In the genomic region with DNA sequence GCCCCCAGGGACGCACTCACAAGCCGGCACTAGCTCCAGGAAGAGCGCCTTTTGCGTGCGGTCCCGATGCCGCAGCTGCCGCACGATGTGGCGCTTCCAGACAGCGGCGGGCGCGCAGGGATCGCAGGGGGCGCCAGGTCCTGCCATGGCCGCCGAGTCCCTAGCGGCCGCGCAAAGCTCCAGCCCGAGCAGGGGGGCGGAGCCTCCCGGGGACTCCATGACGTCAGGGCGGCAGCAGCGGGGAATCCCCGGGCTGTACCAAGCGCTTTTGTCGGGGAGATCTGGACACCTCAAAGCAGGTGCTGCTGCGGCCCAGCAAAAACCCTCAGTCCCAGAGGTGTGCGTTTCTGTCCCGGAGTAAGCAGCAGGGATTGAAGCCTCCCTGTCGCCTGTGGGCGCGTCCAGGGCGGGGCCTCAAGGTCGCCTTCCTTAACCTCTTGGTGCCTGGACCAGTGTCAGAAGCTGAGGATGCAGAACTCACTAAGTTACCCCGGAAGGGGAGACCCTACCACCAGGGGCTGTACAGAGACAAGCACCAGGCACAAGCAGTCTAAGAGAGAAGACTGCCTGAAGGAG, we compare ENCODE assay signal across 8 mouse cellular contexts. TPM values are rescaled to one million over a fixed set of nuclear protein-coding genes. Genes with fewer than 3 reads are reported as not detected.
A peak's percentile ranks its signal among the peaks of the same experiment; 100 is the strongest.
DNase-seq lines count a peak whose midpoint lies in the region; ATAC-seq and TF ChIP-seq lines count a peak whose summit lies in the region.

A gene (minus strand): TSS at position 371 of the 576 bp plus-strand sequence.

- H3K36me3 ChIP-seq in CH12.LX (replicated peaks in 1 of 2; ENCODE audit: control insufficient read depth in 1 of 2, insufficient read depth in 1 of 2, low read length in 1 of 2) = peaks cover 2 to 30% of the 10 kb centered on the region in 2 experiments
- H3K36me3 ChIP-seq in forebrain, embryonic 11.5 days (ENCODE audit: control insufficient read depth, insufficient read depth, low read length) = no peaks in the 10 kb centered on the region
- no peaks in the 10 kb centered on the region for H3K36me3 ChIP-seq in heart, embryonic 16.5 days (ENCODE audit: control insufficient read depth, insufficient read depth)
- no peaks in the 10 kb centered on the region for H3K36me3 ChIP-seq in liver, embryonic 15.5 days (replicated peaks)
- H3K36me3 ChIP-seq in neural tube, embryonic 12.5 days = no peaks in the 10 kb centered on the region

- TF ChIP-seq RAD21 in CH12.LX (IDR thresholded peaks at IDR 0.05; ENCODE audit: low read depth, low read length) = no peak

- H3K9ac ChIP-seq in CH12.LX (ENCODE audit: insufficient read depth, low read depth) = peak within 1 kb of the TSS; percentile 69
- peak within 1 kb of the TSS; percentile 64 for H3K9ac ChIP-seq in forebrain, embryonic 11.5 days (ENCODE audit: low read length)
- peak within 1 kb of the TSS; percentile 83 for H3K9ac ChIP-seq in heart, embryonic 16.5 days (ENCODE audit: low read length)
- peak within 1 kb of the TSS; percentile 63 for H3K9ac ChIP-seq in liver, embryonic 15.5 days
- H3K9ac ChIP-seq in neural tube, embryonic 12.5 days = peak within 1 kb of the TSS; percentile 65

- peak; percentile 76 for TF ChIP-seq POLR2A in CH12.LX (IDR thresholded peaks at IDR 0.05; ENCODE audit: low read depth, low read length)

- ATAC-seq in forebrain, embryonic 11.5 days (replicated peaks; ENCODE audit: low FRiP score) = peak; percentile 97
- peak; percentile 97 for ATAC-seq in heart, embryonic 16.5 days (replicated peaks; ENCODE audit: extremely low read depth, insufficient read depth, low FRiP score)
- ATAC-seq in liver, embryonic 15.5 days (ENCODE audit: insufficient read depth) = peak; percentile 86
- ATAC-seq in neural tube, embryonic 12.5 days (ENCODE audit: low FRiP score, low read depth) = peak; percentile 97

- peaks cover 6% of the 10 kb centered on the region for H3K79me2 ChIP-seq in CH12.LX (replicated peaks; ENCODE audit: control insufficient read depth, extremely low read depth, insufficient read depth, poor library complexity, severe bottlenecking)

- peaks cover 5 to 56% of the 10 kb centered on the region in 2 experiments; a peak in 3 of 4 replicates for H3K4me1 ChIP-seq in CH12.LX (ENCODE audit: control insufficient read depth in 1 of 2, insufficient read depth in 2 of 2)
- H3K4me1 ChIP-seq in forebrain, embryonic 11.5 days (replicated peaks; ENCODE audit: control insufficient read depth, insufficient read depth, low read length) = peaks cover 10% of the 10 kb centered on the region
- peaks cover 19% of the 10 kb centered on the region for H3K4me1 ChIP-seq in heart, embryonic 16.5 days (ENCODE audit: control insufficient read depth, insufficient read depth, low read length)
- H3K4me1 ChIP-seq in liver, embryonic 15.5 days (replicated peaks) = peaks cover 37% of the 10 kb centered on the region
- H3K4me1 ChIP-seq in neural tube, embryonic 12.5 days = peaks cover 18% of the 10 kb centered on the region; the same call in 1 of the 2 replicates

- peak within 1 kb of the TSS; percentile 91 for H3K27ac ChIP-seq in CH12.LX (ENCODE audit: insufficient read depth, low read depth)
- H3K27ac ChIP-seq in forebrain, embryonic 11.5 days (ENCODE audit: low read depth, low read length) = 0 out of 2 replicates have a peak within 1 kb of the TSS, but pooled peaks have one; percentile 20
- peak within 1 kb of the TSS; percentile 84 for H3K27ac ChIP-seq in heart, embryonic 16.5 days (ENCODE audit: low read length)
- peak within 1 kb of the TSS; percentile 64 for H3K27ac ChIP-seq in liver, embryonic 15.5 days (replicated peaks)
- H3K27ac ChIP-seq in neural tube, embryonic 12.5 days = no peak within 1 kb of the TSS

- peak within 1 kb of the TSS; percentile 62 to 98 (median 74) for H3K4me3 ChIP-seq in CH12.LX (replicated peaks in 1 of 3; ENCODE audit: low read depth in 2 of 3, low read length in 2 of 3, poor library complexity in 1 of 3)
- H3K4me3 ChIP-seq in forebrain, embryonic 11.5 days (ENCODE audit: low read depth, low read length) = peak within 1 kb of the TSS; percentile 63
- H3K4me3 ChIP-seq in heart, embryonic 16.5 days (ENCODE audit: low read length) = peak within 1 kb of the TSS; percentile 75
- peak within 1 kb of the TSS; percentile 68 for H3K4me3 ChIP-seq in liver, embryonic 15.5 days (replicated peaks)
- H3K4me3 ChIP-seq in neural tube, embryonic 12.5 days = peak within 1 kb of the TSS; percentile 66

- peak in 1 of 2 experiments; percentile 51; a peak in 2 of 4 replicates for TF ChIP-seq CTCF in CH12.LX (conservative IDR thresholded peaks at IDR 0.05 in 1 of 2, IDR thresholded peaks at IDR 0.05 in 1 of 2; ENCODE audit: low read depth in 2 of 2, low read length in 2 of 2)

- no peaks in the 10 kb centered on the region for H3K9me3 ChIP-seq in CH12.LX (replicated peaks; ENCODE audit: low read length)
- H3K9me3 ChIP-seq in forebrain, embryonic 11.5 days (ENCODE audit: control insufficient read depth, low read length) = no peaks in the 10 kb centered on the region
- H3K9me3 ChIP-seq in heart, embryonic 16.5 days (replicated peaks; ENCODE audit: control insufficient read depth, low read length) = no peaks in the 10 kb centered on the region
- H3K9me3 ChIP-seq in liver, embryonic 15.5 days (replicated peaks) = no peaks in the 10 kb centered on the region
- H3K9me3 ChIP-seq in neural tube, embryonic 12.5 days = no peaks in the 10 kb centered on the region

- peak; percentile 98 for DNase-seq in CH12.LX (ENCODE audit: extremely low read depth)
- DNase-seq in c-Kit-positive CD71-positive TER-119-negative erythroid progenitor cells, embryonic 14.5 days (ENCODE audit: low read depth) = peak; percentile 90
- DNase-seq in forebrain, embryonic 11.5 days (ENCODE audit: low spot score) = peak; percentile 97
- peak; percentile 92 to 96 for DNase-seq in kidney, postnatal 36 days
- peak; percentile 94 for DNase-seq in telencephalon, adult 2 months (ENCODE audit: low read depth, low spot score)

- in situ Hi-C loops in CH12.LX (cut with MboI; ENCODE audit: low pct_ligation_motif_present, low pct_unique_long_range_greater_than_20kb, low sequenced_read_pairs) = loop anchor here (10.0 kb wide), 1 partner anchor 237 kb away; no protein-coding TSS in a partner anchor

- WGBS in forebrain, embryonic 11.5 days = under 1% methylated on average over 39 of the region's 39 CpGs
- whole genome bisulfite sequencing in heart, embryonic 16.5 days = under 1% methylated on average over 37 of the region's 39 CpGs
- under 1% methylated on average over 39 of the region's 39 CpGs for WGBS in liver, embryonic 15.5 days (ENCODE audit: insufficient replicate concordance)
- WGBS in neural tube, embryonic 12.5 days = under 1% methylated on average over 39 of the region's 39 CpGs

- H3K27me3 ChIP-seq in CH12.LX (replicated peaks) = no peaks in the 10 kb centered on the region
- peaks cover 9% of the 10 kb centered on the region for H3K27me3 ChIP-seq in forebrain, embryonic 11.5 days (ENCODE audit: control insufficient read depth, insufficient read depth, low read length)
- H3K27me3 ChIP-seq in heart, embryonic 16.5 days (ENCODE audit: control insufficient read depth, insufficient read depth, low read length) = no peaks in the 10 kb centered on the region
- peaks cover 51% of the 10 kb centered on the region for H3K27me3 ChIP-seq in liver, embryonic 15.5 days
- peaks cover 34% of the 10 kb centered on the region for H3K27me3 ChIP-seq in neural tube, embryonic 12.5 days (replicated peaks)

- dilution Hi-C loops in CH12.LX (cut with MboI; ENCODE audit: extremely low pct_ligation_motif_present, extremely low pct_unique_long_range_greater_than_20kb, low sequenced_read_pairs) = no loop called here

- H3K4me2 ChIP-seq in CH12.LX (ENCODE audit: insufficient read depth, low read depth, poor library complexity, severe bottlenecking) = peak within 1 kb of the TSS; percentile 92
- H3K4me2 ChIP-seq in forebrain, embryonic 11.5 days (ENCODE audit: low read depth, low read length, severe bottlenecking) = peak within 1 kb of the TSS; percentile 63
- peak within 1 kb of the TSS; percentile 75 for H3K4me2 ChIP-seq in heart, embryonic 16.5 days (ENCODE audit: low read depth, low read length)
- H3K4me2 ChIP-seq in liver, embryonic 15.5 days = peak within 1 kb of the TSS; percentile 93
- peak within 1 kb of the TSS; percentile 86 for H3K4me2 ChIP-seq in neural tube, embryonic 12.5 days (replicated peaks)

- TF ChIP-seq EP300 in CH12.LX (IDR thresholded peaks at IDR 0.05; ENCODE audit: low read length) = no peak

TF ChIP-seq in CH12.LX, 34 proteins besides CTCF, POLR2A, EP300 and RAD21 (continues in another document):
- TF ChIP-seq JUND (conservative IDR thresholded peaks at IDR 0.05; ENCODE audit: low read depth, low read length) = no peak; the same call in 1 of the 2 replicates
- no peak; the same call in 1 of the 2 replicates for TF ChIP-seq MAFK (IDR thresholded peaks at IDR 0.05; ENCODE audit: insufficient replicate concordance, low read length)
- no peak for TF ChIP-seq E2F4 (IDR thresholded peaks at IDR 0.05; ENCODE audit: insufficient replicate concordance, low read depth, low read length)
- peak; percentile 61; the same call in 1 of the 2 replicates for TF ChIP-seq MXI1 (IDR thresholded peaks at IDR 0.05; ENCODE audit: low read depth, low read length)
- TF ChIP-seq GABPA (IDR thresholded peaks at IDR 0.05; ENCODE audit: insufficient replicate concordance, low read depth, low read length) = no peak
- TF ChIP-seq NELFE (IDR thresholded peaks at IDR 0.05; ENCODE audit: low read depth, low read length) = peak; percentile 71
- TF ChIP-seq USF2 (conservative IDR thresholded peaks at IDR 0.05; ENCODE audit: low read depth, low read length) = no peak
- peak; percentile 64 for TF ChIP-seq NRF1 (IDR thresholded peaks at IDR 0.05; ENCODE audit: low read depth, low read length)
- peak; percentile 79; the same call in 1 of the 2 replicates for TF ChIP-seq MYC (IDR thresholded peaks at IDR 0.05; ENCODE audit: low read depth, low read length)
- peak; percentile 78 for TF ChIP-seq HCFC1 (IDR thresholded peaks at IDR 0.05; ENCODE audit: low read depth, low read length)
- TF ChIP-seq TCF12 (IDR thresholded peaks at IDR 0.05; ENCODE audit: low read depth, low read length) = peak; percentile 94
- peak; percentile 47 for TF ChIP-seq ETS1 (conservative IDR thresholded peaks at IDR 0.05; ENCODE audit: low read depth, low read length)
- 0 out of 2 replicates have a peak, but pooled peaks have one; percentile 31 for TF ChIP-seq KAT2A (IDR thresholded peaks at IDR 0.05; ENCODE audit: insufficient replicate concordance, low read length)
- TF ChIP-seq JUN (IDR thresholded peaks at IDR 0.05; ENCODE audit: insufficient read depth, low read depth, low read length) = no peak

RNA-seq across cellular contexts. Expression of the gene that starts here (rescaled TPM):
- total RNA-seq in CH12.LX (2012; rRNA removed) = 28.6 and 43.8 TPM in 2 replicates
- 15.4 and 19.3 TPM in 2 replicates for total RNA-seq in CH12.LX (2014; rRNA removed)
- 12.7 and 14.9 TPM in 2 replicates for polyA plus RNA-seq in CH12.LX (2012; ENCODE audit: insufficient read length, low read depth)
- polyA plus RNA-seq in forebrain, embryonic 11.5 days (2014; fragmentation: Nextera tagmentation; extraction: Ambion mirVana) = 15.9 and 16.4 TPM in 2 replicates
- 32.1 and 35.1 TPM in 2 replicates for polyA plus RNA-seq in heart, embryonic 16.5 days (2015; fragmentation: Nextera tagmentation; extraction: Ambion mirVana)
- polyA plus RNA-seq in liver, embryonic 15.5 days (2015; fragmentation: Nextera tagmentation; extraction: Ambion mirVana) = 5.2 and 5.9 TPM in 2 replicates
- 16.8 and 17.8 TPM in 2 replicates for polyA plus RNA-seq in neural tube, embryonic 12.5 days (2016; fragmentation: Nextera tagmentation; extraction: Ambion mirVana)
